9 mouse cellular contexts compared by ENCODE assay signal in the genomic region with DNA sequence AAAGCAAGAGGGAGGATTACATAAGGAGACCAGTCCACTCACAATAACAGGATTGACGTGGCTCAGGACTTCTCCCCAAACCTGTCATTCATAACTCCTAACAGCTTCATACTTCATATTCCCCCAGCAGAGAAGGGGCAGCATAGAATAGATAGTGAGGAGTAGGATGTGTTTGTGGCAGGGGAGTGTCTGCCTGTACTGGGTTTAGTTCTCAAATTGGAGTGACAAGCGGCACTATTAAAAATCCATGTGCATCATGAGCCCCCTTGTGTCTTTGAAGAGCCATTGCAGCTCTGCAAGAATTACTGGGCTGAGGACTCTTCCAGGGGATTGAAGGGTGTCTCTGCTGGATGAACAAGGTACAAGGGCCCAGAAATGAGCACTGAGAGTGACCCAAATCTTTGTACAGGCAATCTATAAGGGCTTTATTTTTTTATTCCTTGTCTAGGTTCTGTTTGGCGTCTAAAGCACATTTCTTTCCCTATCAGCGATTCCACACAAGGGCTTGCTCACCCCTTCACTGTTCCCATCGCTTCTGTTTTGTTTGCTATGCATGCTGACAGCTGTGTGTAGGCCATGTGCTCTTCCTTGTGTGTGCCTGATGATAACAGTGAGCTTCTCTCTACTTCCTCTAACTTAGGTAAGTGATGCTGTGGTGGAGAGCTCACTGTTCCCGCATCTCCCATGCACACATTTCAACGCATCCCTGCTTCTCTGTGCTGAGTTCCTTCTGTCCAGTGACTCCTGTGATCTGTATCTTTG.
DNase-seq lines count a peak whose midpoint lies in the region; ATAC-seq and TF ChIP-seq lines count a peak whose summit lies in the region.
"Had no signal": no experiment of that assay in that cellular context is flagged by ENCODE, and none has a peak within 500 bp of the region (broad histone marks: within the 10 kb centered on the region; RNA-seq: fewer than 3 reads in every experiment).

No protein-coding gene starts in this region.

- no peak overlapping the region for H3K9ac ChIP-seq in MEL (ENCODE audit: control insufficient read depth, low read depth, low read length, poor library complexity, severe bottlenecking)
- no peak overlapping the region for H3K9ac ChIP-seq in hindbrain, postnatal 0 days (replicated peaks; ENCODE audit: low read length)
- H3K9ac ChIP-seq: midbrain, embryonic 12.5 days had no signal

- intact Hi-C loops in heart, postnatal 25 days (cut with DNase I), result loop anchor here (1.0 kb wide), 1 partner anchor 839 kb away; no protein-coding TSS in a partner anchor

- TF ChIP-seq CTCF in kidney, adult 2 months (conservative IDR thresholded peaks at IDR 0.05; ENCODE audit: insufficient read depth, insufficient read length, low read depth, low read length), result peak; percentile 41
- TF ChIP-seq CTCF in MEL (IDR thresholded peaks at IDR 0.05 in 2 of 3, conservative IDR thresholded peaks at IDR 0.05 in 1 of 3; ENCODE audit: control insufficient read depth in 1 of 3, insufficient read depth in 1 of 3, low read depth in 2 of 3, low read length in 3 of 3, poor library complexity in 1 of 3, severe bottlenecking in 1 of 3), result peak in 1 of 3 experiments; percentile 37; a peak in 2 of 6 replicates
- TF ChIP-seq CTCF in hindbrain, postnatal 0 days (IDR thresholded peaks at IDR 0.05; ENCODE audit: low read depth), result peak; percentile 91

- H3K4me2 ChIP-seq in hindbrain, postnatal 0 days (ENCODE audit: low read depth, low read length), result no peak overlapping the region
- H3K4me2 ChIP-seq: midbrain, embryonic 12.5 days had no signal

- TF ChIP-seq POLR2A in kidney, adult 2 months (IDR thresholded peaks at IDR 0.05; ENCODE audit: low read depth, low read length), result no peak
- TF ChIP-seq POLR2A in MEL (IDR thresholded peaks at IDR 0.05; ENCODE audit: control insufficient read depth in 1 of 2, insufficient read depth in 1 of 2, low read depth in 1 of 2, low read length in 2 of 2, poor library complexity in 1 of 2), result no peak

- 65% methylated on average over 7 of the region's 7 CpGs for WGBS in kidney, adult 2 months
- WGBS in hindbrain, postnatal 0 days, result 66% methylated on average over 7 of the region's 7 CpGs

- ATAC-seq in common myeloid progenitor, adult 5-6 weeks (replicated peaks; ENCODE audit: low read depth, poor library complexity, severe bottlenecking), result peak; percentile 65
- peak; percentile 81 for ATAC-seq in hindbrain, postnatal 0 days

- no peaks in the 10 kb centered on the region for H3K36me3 ChIP-seq in kidney, adult 2 months (ENCODE audit: control insufficient read depth, insufficient read depth, low read length)
- H3K36me3 ChIP-seq in MEL (ENCODE audit: control insufficient read depth in 1 of 2, insufficient read depth in 2 of 2, low read length in 2 of 2), result no peaks in the 10 kb centered on the region
- no peaks in the 10 kb centered on the region for H3K36me3 ChIP-seq in hindbrain, postnatal 0 days (ENCODE audit: insufficient read depth, low read length)
- H3K36me3 ChIP-seq: midbrain, embryonic 12.5 days had no signal

- peak; percentile 2 for DNase-seq in kidney, adult 2 months
- DNase-seq in kidney, postnatal 25 days, result no peak
- DNase-seq in MEL (ENCODE audit: low read depth, low spot score), result peak; percentile 1
- DNase-seq in hindbrain, postnatal 0 days (ENCODE audit: low spot score), result peak; percentile 85
- DNase-seq in spleen, postnatal 14 days (ENCODE audit: low spot score in 2 of 2), result no peak
- no peak for DNase-seq in urinary bladder, adult 18-20 months (ENCODE audit: low spot score in 2 of 2)
- no peak for DNase-seq in heart, postnatal 25 days (ENCODE audit: low spot score)

- H3K4me1 ChIP-seq in kidney, adult 2 months (ENCODE audit: control insufficient read depth, insufficient read depth, low read length), result no peaks in the 10 kb centered on the region
- no peaks in the 10 kb centered on the region for H3K4me1 ChIP-seq in MEL (ENCODE audit: control insufficient read depth in 1 of 2, insufficient read depth in 2 of 2, low read length in 2 of 2)
- H3K4me1 ChIP-seq in hindbrain, postnatal 0 days (ENCODE audit: insufficient read depth, low read length), result no peaks in the 10 kb centered on the region
- H3K4me1 ChIP-seq: midbrain, embryonic 12.5 days had no signal

- no peaks in the 10 kb centered on the region for H3K9me3 ChIP-seq in MEL (replicated peaks; ENCODE audit: insufficient read depth, low read length)
- H3K9me3 ChIP-seq in hindbrain, postnatal 0 days (ENCODE audit: low read length), result no peaks in the 10 kb centered on the region
- H3K9me3 ChIP-seq: midbrain, embryonic 12.5 days had no signal

- peak; percentile 28 for TF ChIP-seq RAD21 in MEL (IDR thresholded peaks at IDR 0.05; ENCODE audit: low read depth, low read length)

- no peaks in the 10 kb centered on the region for H3K79me2 ChIP-seq in MEL (ENCODE audit: control insufficient read depth, insufficient read depth, low read length, poor library complexity)

- no peak for TF ChIP-seq EP300 in MEL (IDR thresholded peaks at IDR 0.05; ENCODE audit: low read depth in 1 of 2, low read length in 2 of 2)

- no peaks in the 10 kb centered on the region for H3K27me3 ChIP-seq in kidney, adult 2 months (replicated peaks; ENCODE audit: control insufficient read depth, insufficient read depth, low read length)
- H3K27me3 ChIP-seq in MEL (ENCODE audit: control insufficient read depth in 1 of 2, insufficient read depth in 2 of 2, low read length in 2 of 2), result no peaks in the 10 kb centered on the region
- no peaks in the 10 kb centered on the region for H3K27me3 ChIP-seq in hindbrain, postnatal 0 days (ENCODE audit: insufficient read depth, low read length)
- H3K27me3 ChIP-seq: midbrain, embryonic 12.5 days had no signal

- H3K27ac ChIP-seq in kidney, adult 2 months (ENCODE audit: insufficient read depth, low read depth, low read length), result no peak overlapping the region
- no peak overlapping the region for H3K27ac ChIP-seq in MEL (ENCODE audit: control insufficient read depth, low read depth, low read length)
- H3K27ac ChIP-seq in hindbrain, postnatal 0 days, result no peak overlapping the region
- H3K27ac ChIP-seq: midbrain, embryonic 12.5 days had no signal

- no peak overlapping the region for H3K4me3 ChIP-seq in kidney, adult 2 months (ENCODE audit: insufficient read depth, low read depth, low read length)
- no peak overlapping the region for H3K4me3 ChIP-seq in MEL (ENCODE audit: control insufficient read depth in 1 of 2, insufficient read depth in 1 of 2, low read depth in 2 of 2, low read length in 2 of 2)
- no peak overlapping the region for H3K4me3 ChIP-seq in hindbrain, postnatal 0 days (ENCODE audit: low read length)
- H3K4me3 ChIP-seq: midbrain, embryonic 12.5 days had no signal

TF ChIP-seq in MEL, 35 proteins besides CTCF, POLR2A, EP300 and RAD21:
- TF ChIP-seq SMC3 (IDR thresholded peaks at IDR 0.05; ENCODE audit: low read depth, low read length), result peak; percentile 44
- no peak for TF ChIP-seq NELFE (IDR thresholded peaks at IDR 0.05; ENCODE audit: low read depth, low read length)
- TF ChIP-seq ZC3H11A (IDR thresholded peaks at IDR 0.05; ENCODE audit: low read depth, low read length), result peak; percentile 14; the same call in 1 of the 2 replicates

Comparison
In these comparisons a context has a peak if more than half of its experiments do, and no peak if none do; other contexts are left out.
1. DNase-seq: peak in kidney, adult 2 months (single experiment), MEL (single experiment) and hindbrain, postnatal 0 days (single experiment); none in kidney, postnatal 25 days (0 of 2), spleen, postnatal 14 days (0 of 2), urinary bladder, adult 18-20 months (0 of 2) and heart, postnatal 25 days (single experiment).